Mouse (Mus musculus) T-helper 1 cell (primary cell): Measurements from ENCODE around the gene Numb.

Experiments used
- in situ Hi-C: fragments of 300-600 bp; cut with MboI, MseI; formaldehyde crosslinking; loops from one replicate; pipeline ENCODE4 v1.15.1; 2025; ENCODE audit warnings: high pct_unique_total_duplicates

Numb gene

DNA sequence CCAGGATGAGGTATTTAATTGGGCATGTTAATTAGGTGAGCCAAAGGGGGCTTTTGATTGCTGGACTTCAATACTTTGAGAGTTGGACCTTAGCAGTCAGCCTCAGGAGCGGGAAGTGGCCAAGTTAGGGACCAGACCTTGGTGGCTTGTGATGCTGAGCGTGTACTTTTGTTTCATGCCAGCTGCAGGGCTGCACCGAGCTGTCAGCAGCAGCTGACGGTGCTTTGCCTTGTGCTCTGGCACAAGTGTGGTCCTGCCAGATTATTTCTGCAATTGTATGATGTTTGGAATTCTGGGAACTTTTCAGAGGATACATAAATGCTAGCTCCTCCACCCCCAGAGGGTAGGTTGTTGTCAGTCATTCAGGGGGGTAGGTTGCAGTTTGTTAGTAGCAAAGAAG, 136.4 kb downstream of the Numb start:
- in situ Hi-C loops = no loop called here

- in situ Hi-C loops = no loop called here
These were observed 139.1 kb downstream of the Numb start for GRCm38 (mm10) chr12:83782669-83783068.

GRCm38 (mm10) chr12:83781640-83782278, 140.0 kb downstream of the Numb start:
- in situ Hi-C loops = no loop called here

DNA sequence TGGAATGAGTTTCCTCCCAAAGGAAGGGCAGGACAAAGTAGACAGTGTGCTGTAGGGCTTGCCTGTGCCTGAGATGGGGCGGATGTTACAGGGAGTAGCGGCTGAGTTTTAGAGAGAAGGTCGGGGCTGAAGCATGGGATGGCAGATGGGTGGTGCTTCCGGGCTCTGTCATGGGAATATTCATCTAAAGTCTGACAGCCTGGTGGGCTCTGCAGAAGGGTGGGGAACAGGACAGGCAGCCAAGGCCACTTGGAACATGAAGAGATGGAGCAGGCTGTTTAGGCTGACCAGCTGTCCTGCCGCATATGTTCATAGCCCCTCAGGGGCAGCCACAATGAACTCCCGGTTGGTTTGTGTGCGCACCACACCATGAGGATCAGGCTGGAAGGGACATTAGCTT, 140.5 kb downstream of the Numb start:
- in situ Hi-C loops = no loop called here

DNA sequence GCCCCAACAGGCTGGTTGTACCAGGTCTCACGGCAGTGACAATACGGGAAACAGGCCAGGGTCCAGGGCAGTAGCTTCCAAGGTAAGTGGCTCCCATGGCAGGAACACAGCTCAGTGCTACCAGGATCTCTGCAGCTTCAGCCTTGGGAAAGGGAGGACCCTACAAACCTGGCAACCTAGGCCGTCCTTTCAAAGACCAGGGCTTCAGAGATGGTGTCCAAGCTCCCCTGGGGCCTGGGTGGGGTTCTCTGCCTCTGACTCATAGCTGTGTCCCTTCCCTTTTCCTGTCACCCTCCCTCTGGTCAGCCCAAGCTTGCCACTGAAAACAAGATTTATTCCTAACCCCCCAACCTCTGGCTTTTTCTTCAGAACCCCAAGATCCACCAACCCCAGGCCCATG, 141.6 kb downstream of the Numb start:
- in situ Hi-C loops = no loop called here

GRCm38 (mm10) chr12:83776766-83777165, 145.0 kb downstream of the Numb start:
- in situ Hi-C loops = no loop called here

- in situ Hi-C loops = no loop called here
These were observed 146.1 kb downstream of the Numb start for GRCm38 (mm10) chr12:83775621-83776020.

DNA sequence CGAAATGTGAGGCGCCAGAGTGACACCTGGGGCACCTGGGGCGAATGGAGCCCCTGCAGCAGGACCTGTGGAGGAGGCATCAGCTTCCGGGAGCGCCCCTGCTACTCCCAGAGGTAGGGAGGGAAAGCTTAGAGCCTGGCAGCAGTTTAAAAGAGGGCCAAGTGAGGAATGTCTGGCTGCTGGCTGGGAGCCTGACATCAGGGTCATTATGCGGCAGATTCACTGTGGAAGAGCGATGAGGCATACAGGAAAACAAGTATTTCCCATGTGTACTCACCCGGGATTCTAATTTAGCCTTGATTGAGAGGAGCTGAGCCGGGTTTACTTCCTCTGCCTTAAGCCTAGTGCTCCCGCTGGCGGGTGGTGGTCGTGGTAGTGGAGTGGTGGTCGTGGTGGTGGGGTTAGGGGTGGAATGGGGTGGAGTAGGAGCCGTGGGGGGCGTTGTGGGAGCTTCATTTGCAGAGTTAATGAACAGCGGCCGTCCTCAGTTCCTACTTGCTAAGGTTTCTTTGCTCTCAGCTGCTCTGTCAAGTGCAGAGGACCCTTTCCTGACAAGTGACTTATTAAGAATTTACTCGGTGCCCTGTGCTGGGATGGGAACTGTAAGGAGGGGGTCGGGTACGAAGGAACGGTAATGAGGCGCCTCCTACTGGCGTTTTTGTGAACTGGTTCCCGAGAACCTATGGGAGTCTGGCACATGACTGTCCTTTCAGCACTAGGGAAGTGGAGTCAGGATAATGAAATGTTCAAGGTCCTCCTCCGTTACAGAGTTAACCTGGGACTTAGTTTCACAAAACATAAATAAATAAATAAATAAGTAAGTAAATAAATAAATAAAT, 151.1 kb downstream of the Numb start:
- in situ Hi-C loops = no loop called here

DNA sequence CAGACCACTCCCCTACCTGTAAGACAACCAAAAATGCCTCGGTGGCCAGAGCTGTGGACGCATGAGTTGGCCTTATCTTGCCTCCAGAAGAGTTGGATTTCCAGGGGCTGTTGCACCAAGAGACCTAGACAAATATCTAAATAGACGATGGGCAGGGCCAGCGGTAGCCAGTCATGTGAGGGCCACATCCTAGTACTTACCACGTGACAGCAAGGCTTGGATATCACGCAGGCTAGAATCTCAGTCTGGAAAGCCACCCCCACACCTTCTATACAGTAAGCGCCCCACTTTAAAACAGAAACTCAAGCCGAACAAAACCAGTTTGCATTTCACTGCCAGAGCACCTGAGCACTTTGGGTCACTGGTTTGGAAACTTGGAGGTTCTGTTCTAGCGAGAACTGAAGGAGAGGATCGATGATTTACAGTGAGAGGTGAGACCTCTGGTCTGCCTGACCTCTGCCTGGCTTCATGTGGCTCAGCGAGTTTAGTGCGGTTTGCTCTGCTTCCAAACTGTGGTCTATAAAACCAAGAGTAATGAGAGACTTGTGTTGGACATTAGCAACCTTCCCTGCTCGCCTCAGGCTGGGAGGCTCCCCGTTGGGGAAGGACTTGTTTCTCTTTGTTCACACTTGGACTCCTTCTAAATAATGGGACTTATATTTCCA, 153.4 kb downstream of the Numb start:
- in situ Hi-C loops = loop anchor here (5.0 kb wide), 1 partner anchor 56 kb away; no protein-coding TSS in a partner anchor

DNA sequence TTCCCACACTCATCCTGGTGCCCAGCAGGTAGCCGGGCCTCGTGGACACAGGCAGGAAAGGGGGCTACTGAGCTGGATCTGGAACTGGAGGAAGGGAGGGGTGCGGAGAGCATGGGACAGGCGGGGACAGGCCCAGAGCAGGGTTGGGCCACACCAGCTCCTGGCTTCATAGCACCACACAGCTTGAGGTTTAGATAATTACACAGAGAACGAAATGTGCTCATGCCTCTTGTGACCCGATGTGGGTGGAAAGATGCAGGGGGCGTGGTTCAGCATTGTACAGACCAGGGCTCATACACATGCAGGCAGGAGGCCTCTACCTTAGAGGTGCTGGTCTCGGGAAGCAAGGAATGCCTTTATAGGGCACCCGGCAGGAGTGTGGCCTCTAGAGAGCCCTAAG, 153.9 kb downstream of the Numb start:
- in situ Hi-C loops = loop anchor here (5.0 kb wide), 1 partner anchor 56 kb away; no protein-coding TSS in a partner anchor

DNA sequence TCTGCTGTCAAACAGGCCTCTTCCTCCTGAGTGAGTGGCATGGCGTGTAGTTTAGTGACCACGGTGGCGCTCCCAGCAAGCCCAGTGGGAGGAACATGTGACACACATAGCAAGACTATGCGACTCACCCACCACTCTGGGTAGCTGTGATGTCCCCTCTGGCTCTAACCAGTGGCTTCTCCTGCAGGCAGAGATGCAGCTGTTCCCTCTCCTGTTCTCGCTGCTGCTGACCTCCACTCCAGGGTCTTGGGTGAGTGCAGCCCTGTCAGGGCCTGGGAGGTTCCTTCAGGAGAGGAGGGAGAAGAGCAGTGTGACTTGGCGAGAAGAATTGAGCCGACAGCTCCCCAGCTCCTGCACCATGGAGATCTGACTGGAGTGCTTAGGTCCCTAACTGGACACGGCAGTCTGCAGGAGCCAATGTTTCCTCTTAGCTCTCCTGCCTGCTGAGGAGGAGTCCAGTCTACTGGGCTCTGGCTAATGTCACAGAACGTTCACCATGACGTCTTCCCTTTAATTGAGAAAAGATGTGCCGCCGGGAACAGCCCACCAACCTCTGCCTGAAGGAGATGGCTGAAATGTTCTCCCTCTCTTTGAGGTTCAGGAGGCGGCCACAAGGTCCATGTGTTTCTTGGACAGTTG, 155.7 kb downstream of the Numb start:
- in situ Hi-C loops = loop anchor here (5.0 kb wide), 1 partner anchor 54 kb away; no protein-coding TSS in a partner anchor

GRCm38 (mm10) chr12:83764519-83764918, 157.2 kb downstream of the Numb start:
- in situ Hi-C loops = no loop called here

- in situ Hi-C loops = no loop called here
These were observed 157.7 kb downstream of the Numb start for GRCm38 (mm10) chr12:83764044-83764365.

- in situ Hi-C loops = no loop called here
These were observed 158.3 kb downstream of the Numb start, which contains the start of gene Papln for GRCm38 (mm10) chr12:83763311-83764043. Gene Papln (plus strand): TSS chr12:83763634.

DNA sequence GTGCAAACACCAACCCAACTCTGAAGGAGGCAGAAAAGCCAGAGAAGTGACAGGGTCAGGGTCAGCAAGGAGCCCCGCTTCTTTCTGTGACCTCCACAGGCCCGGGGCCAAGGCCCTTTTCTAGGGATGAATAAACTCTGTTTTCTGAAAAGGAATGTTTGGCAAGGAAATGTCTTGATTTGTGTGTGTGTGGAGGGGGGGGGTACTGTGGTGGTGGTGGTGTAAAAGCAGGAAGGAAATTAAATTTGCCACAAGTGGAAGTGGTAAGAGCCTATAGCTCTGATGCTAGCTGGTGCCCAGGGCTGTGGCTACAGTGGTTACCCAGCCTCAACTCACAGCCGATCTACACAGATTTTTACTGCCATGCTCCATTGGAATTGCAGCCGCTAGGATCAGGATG, 159.0 kb downstream of the Numb start:
- in situ Hi-C loops = no loop called here

DNA sequence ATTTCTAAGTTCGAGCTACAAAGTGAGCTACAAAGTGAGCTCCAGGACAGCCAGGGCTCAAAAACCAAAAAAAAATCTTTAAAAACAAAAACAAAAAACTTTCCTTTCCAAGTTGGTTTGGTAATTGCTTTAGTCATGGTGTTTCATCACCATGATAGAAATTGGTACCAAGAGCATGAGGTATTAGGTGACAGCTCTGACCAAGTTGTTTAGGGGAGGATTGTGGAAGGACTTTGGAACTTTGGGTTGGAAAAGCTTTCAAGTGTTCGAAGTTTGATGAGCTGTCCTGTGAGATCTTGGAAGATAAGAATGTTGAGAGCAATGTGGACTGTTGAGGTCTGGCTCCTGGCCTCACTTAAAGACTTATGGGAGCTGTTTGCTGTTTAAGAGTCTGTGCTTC, 161.5 kb downstream of the Numb start:
- in situ Hi-C loops = no loop called here

DNA sequence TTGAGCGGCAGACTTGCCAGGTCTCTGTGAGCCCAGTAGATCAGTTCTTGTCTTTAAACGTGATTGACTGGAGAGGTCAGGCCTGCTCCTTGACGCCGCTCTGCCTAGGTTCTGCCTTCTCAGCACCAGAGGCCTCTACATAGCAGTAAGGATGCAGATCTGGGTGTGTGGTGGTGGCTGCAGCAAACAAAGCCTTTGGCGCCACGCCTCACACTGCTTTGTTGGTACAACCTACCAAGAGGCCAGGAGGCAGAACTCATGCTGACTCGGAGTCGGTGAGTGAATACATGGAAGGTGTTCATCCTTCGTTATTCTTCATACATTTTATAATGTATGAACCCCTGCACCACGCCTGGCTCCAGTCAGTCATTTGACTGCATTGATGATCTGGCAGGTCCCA, 163.0 kb downstream of the Numb start:
- in situ Hi-C loops = no loop called here

- in situ Hi-C loops = no loop called here
These were observed 169.2 kb downstream of the Numb start for GRCm38 (mm10) chr12:83752495-83752894.

GRCm38 (mm10) chr12:83749186-83749585, 172.5 kb downstream of the Numb start:
- in situ Hi-C loops = no loop called here
